Mouse (Mus musculus) activated CD4-positive, CD25-positive, alpha-beta regulatory T cell, adult 4 months (primary cell): Measurements from ENCODE around the gene Slc2a3. TPM values are rescaled to one million over a fixed set of nuclear protein-coding genes. Genes with fewer than 3 reads are reported as not detected.
"Not testable (repeated sequence)": the region's sequence is repeated elsewhere in the genome, so short reads cannot be mapped to it uniquely, and the experiment has no call there.

Experiments used
- ATAC-seq: one replicate; pipeline ENCODE4 v1.8.0; 2017
- polyA plus RNA-seq, 2 experiments: library from polyadenylated mRNA; unstranded; fragments of 100-300 nt; shearing (Covaris generic); gene quantifications; one replicate each; pipeline ENCODE4 v1.2.1; 2017

The Slc2a3 gene
- polyA plus RNA-seq, 2 experiments from 2014 or later = 64.2 to 69.4 TPM

DNA sequence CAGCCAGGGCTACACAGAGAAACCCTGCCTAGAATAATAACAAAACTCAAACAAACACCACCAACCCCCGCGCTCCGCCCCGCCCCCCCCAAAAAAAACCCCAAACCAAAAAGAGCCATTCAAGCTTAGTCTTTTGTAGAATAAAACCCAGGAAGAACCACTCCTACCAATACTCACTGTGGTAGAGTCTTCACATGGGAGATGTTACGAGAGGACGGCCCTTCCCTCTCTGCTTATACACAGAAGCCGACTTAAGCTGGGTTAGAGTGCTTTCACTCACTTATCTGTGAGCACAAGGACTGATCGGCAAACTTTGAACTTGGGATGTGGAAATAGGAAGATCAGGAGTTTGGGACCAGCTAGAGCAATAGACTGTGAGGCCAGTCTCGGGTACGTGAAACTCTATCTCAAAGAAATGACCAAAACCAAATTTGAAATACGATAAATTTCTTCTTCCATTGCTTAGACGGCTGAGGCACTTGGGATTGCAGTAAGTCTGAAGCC is 95.1 kb downstream of the Slc2a3 start:
- ATAC-seq = no peak

DNA sequence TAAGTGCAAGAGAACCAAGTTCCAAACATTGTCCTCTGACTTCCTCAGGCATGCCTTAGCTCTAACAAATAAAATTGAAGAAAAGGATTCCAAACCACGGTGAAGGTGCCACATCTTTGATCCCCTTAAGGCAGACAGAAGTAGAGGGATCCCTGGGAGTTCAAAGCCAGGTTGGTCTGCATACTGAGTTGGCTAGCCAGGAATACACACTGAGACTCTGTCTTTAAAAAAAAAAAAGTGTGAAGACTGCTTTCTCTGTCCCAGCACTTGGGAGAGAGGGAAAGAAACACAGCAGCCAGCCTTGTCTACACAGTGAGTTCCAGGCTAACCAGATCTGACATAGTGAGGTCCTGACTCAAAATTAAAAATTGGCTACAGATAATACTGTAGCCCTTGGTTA is 97.7 kb downstream of the Slc2a3 start:
- no peak for ATAC-seq

DNA sequence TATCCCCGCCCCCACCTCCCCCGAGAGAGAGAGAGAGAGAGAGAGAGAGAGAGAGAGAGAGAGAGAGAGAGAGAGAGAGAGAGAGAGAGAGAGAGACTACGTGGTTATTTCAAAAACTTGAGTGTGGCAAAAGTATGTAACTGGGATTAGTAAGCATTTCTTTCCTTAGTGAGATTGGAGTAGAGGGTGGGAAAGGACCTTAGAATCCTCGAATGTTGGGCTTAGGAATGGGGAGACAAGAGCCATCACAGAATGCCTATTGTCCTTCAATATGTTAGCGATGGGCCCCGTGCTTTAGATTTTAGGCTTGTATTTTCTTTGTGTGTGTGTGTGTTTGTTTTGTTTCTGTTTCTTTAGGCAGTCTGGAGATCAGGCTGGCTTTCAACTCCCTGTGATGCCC is 98.2 kb downstream of the Slc2a3 start:
- ATAC-seq = no peak

DNA sequence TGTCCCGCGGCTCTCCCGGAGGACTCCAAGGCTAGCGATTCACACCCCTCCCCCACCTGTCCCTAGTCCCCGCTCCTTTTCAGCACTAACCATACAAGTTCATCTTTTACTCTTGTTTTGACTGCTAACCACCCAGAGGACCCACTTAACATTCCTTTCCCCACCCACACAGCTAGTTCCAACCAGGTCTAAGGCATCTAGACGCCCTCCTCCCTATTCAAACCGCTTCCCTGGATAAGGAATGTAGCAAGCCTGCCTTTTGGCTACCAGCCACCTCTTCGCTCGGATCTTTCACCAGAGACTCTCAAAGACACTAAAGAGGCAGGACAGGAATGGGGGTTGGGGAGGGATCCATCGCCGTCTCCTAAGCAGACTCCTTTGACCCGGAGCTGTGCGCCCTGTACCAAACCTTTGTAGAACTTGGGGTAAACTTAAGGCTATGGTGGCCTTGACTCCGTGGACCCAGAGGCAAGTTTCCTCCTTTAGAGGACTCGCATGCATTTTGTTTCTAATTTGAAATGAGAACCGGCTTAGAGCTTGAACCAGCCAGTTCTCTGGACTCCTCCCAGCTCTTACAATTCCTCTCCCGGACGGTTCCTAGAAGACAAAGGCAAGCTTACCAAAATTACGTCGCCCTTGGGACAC is 98.8 kb downstream of the Slc2a3 start:
- ATAC-seq = no peak

DNA sequence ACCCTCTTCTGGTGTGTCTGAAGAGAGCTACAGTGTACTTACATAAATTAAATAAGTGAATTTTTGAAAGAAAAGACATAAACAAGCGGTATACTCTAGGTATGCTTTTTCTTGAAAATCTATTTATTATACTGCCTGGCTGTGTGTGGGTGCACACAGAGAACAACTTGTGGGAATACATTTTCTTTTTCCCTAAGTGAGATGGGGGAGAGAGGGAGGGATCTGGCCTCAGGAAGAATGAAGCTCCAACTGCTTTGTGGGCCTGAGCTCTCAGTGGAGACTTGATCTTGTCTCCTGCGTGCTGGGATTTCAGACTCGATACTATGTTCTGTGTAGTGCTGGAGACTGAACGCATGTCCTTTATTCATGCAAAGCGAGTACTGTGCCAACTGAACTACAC is 99.6 kb downstream of the Slc2a3 start:
- no peak for ATAC-seq

DNA sequence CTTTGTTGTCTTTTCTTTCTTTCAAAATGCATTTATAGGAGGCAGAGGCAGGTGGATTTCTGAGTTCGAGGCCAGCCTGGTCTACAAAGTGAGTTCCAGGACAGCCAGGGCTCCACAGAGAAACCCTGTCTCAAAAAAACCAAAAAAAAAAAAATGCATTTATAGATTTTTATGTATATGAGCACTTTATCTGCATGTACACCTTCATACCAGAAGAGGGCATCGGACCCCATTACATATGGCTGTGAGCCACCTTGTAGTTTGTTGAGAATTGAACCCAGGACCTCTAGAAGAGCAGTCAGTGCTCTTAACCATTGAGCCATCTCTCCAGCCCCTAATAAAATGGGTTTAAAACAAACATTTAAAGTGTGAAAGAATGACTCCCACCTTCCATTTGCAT is 101.8 kb downstream of the Slc2a3 start:
- ATAC-seq = not testable (repeated sequence)

DNA sequence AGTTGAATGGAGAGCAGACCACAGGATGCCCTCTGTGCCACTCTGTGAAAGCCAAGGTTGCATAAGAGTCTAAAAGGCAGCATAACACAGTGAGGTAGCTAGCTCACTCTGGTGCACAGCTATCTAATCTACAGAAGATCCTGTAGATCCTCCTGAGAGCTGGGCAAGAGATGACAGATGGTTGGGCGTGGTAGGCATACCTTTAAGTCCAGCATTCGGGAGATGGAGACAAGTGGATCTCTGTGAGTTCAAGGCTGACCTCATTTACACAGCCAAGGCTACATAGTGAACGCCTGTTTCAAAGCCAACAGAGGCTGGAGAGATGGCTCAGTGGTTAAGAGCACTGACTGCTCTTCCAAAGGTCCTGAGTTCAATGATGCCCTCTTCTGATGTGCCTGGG is 106.0 kb downstream of the Slc2a3 start:
- no peak for ATAC-seq

DNA sequence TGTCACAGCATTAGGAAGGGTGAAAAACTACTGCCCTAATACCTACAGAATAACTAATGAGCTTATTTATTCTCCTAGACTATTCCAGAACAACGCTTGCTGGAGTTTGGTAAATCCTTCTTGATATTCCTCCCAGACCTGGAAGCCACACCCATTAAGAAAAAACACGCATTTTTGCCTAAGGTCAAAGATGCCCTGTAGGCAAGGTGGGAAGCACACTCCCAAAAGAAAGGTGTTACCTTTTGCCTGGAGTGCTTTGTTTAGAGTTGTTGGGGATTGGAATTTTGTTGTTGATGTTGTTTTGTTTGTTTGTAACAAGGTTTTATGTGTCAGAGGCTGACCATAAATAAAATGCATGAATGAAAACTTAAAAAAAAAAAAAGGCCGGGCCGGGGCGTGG is 111.4 kb downstream of the Slc2a3 start:
- no peak for ATAC-seq

DNA sequence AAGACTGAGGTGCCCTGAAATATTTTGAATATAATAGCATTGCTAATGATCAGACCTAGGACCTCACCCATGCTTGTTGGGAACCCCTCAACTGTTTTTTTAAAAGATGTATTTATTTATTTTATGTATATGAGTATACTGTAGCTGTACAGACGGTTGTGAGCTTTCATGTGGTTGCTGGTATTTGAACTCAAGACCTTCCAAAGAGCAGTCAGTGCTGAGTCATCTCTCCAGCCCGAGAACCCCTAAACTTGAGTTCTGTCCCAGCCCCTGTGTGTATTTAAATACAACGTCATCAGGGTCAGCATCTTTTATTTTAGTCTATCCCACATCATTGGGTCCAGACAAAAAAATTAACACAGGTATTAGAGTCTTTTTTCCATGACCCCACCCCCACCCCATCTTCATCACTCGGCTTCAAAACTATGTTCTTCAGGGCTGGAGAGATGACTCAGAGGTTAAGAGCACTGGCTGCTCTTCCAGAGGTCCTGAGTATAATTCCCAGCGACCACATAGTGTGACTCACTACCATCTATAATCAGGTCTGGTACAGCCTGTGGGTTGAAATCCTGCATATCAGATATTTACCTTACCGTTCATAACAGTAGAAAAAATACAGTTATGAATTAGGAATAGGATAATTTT is 111.9 kb downstream of the Slc2a3 start:
- ATAC-seq = no peak

DNA sequence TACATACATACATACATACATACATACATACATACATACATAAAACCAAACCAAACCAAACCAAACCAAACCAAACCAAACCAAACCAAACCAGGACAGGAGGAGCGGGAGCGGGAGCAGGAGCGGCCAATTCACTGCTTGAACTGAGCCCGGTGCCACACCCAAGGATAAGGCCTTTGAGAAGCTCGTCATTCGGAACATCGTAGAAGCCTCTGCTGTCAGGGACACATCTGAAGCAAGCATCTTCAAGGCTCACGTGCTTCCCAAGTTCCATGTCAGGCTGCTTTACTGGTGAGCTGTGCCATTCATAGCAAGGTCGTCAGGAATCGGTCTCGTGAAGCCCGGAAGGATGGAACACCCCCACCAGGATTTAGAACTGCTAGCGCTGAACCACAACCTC is 114.7 kb downstream of the Slc2a3 start:
- no peak for ATAC-seq

DNA sequence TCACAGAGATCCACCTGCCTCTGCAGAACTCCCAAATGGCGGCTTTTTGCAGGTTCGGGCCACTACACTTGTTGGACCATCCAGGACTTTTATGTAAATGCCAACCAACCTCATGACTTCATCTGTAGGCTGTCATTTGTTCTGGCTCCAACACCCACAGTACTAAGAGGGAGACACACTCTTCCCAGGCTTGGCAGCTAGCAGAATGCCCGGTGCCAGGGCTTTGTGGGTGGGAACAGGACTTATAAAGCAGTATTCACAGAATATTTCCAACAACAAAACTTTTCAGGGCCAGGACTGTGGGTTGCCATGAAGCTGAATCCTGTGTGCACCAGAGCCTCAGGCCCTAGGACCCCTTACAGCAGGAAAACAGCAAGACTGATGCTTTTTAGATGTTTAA is 118.8 kb downstream of the Slc2a3 start:
- no peak for ATAC-seq

Other genes starting within 250 kb of the Slc2a3 start
- gene Aicda, start 247.8 kb downstream of the Slc2a3 start, polyA plus RNA-seq = 1 to 10 TPM; 2.0 to 4.3 TPM
- 10 to 100 TPM; 24.5 to 28.7 TPM for gene Apobec1, start 199.2 kb downstream of the Slc2a3 start, polyA plus RNA-seq
- gene Gdf3, start 191.6 kb downstream of the Slc2a3 start, polyA plus RNA-seq = under 1 TPM; 0.20 to 0.37 TPM
- gene Dppa3, start 175.2 kb downstream of the Slc2a3 start, polyA plus RNA-seq = not detected
- gene Nanog, start 94.2 kb downstream of the Slc2a3 start, polyA plus RNA-seq = under 1 TPM in 1 of 2 experiments, not detected in 1; 0.22 TPM
- 1 to 10 TPM; 6.6 to 8.7 TPM for gene Foxj2, start 18.3 kb upstream of the Slc2a3 start, polyA plus RNA-seq
- gene C3ar1, start 54.5 kb upstream of the Slc2a3 start, polyA plus RNA-seq = under 1 TPM in 1 of 2 experiments, not detected in 1; 0.60 TPM
- gene Necap1, start 72.8 kb upstream of the Slc2a3 start, polyA plus RNA-seq = 10 to 100 TPM; 32.2 to 44.6 TPM
- gene Clec4a1, start 120.2 kb upstream of the Slc2a3 start, polyA plus RNA-seq = under 1 TPM in 1 of 2 experiments, not detected in 1; 0.51 TPM
- under 1 TPM in 1 of 2 experiments, not detected in 1; 0.73 TPM for gene Clec4a3, start 150.9 kb upstream of the Slc2a3 start, polyA plus RNA-seq
- not detected for gene Clec4a4, start 188.7 kb upstream of the Slc2a3 start, polyA plus RNA-seq
- gene Clec4b1, start 248.3 kb upstream of the Slc2a3 start, polyA plus RNA-seq = not detected